Mouse (Mus musculus): ENCODE measurements around the gene 0610010K14Rik.

Gene 0610010K14Rik

GRCm38 (mm10) chr11:70237457-70238167 lies at the start of gene 0610010K14Rik:
0610010K14Rik (minus strand) TSS chr11:70237914.
- DNase-seq (ENCODE audit: low read depth) = peak; percentile 98

- DNase-seq (ENCODE audit: low read depth) = no peak
Observed at GRCm38 (mm10) chr11:70285686-70286085, 48.0 kb upstream of the 0610010K14Rik start.

- DNase-seq (ENCODE audit: low read depth) = peak; percentile 59
Observed at GRCm38 (mm10) chr11:70284757-70285156, 47.0 kb upstream of the 0610010K14Rik start.

GRCm38 (mm10) chr11:70283666-70284065 lies 46.0 kb upstream of the 0610010K14Rik start:
- DNase-seq (ENCODE audit: low read depth) = no peak

- peak; percentile 76 for DNase-seq (ENCODE audit: low read depth)
Observed at GRCm38 (mm10) chr11:70280441-70280840, 42.7 kb upstream of the 0610010K14Rik start.

GRCm38 (mm10) chr11:70278961-70279360 lies 41.2 kb upstream of the 0610010K14Rik start:
- no peak for DNase-seq (ENCODE audit: low read depth)

- DNase-seq (ENCODE audit: low read depth) = no peak
Observed at GRCm38 (mm10) chr11:70271641-70272040, 33.9 kb upstream of the 0610010K14Rik start.

GRCm38 (mm10) chr11:70266405-70266804 lies 28.7 kb upstream of the 0610010K14Rik start:
- no peak for DNase-seq (ENCODE audit: low read depth)

GRCm38 (mm10) chr11:70265819-70266218 lies 28.1 kb upstream of the 0610010K14Rik start:
- DNase-seq (ENCODE audit: low read depth) = no peak

GRCm38 (mm10) chr11:70265252-70265651 lies 27.5 kb upstream of the 0610010K14Rik start:
- DNase-seq (ENCODE audit: low read depth) = no peak

GRCm38 (mm10) chr11:70259035-70259434 lies 21.3 kb upstream of the 0610010K14Rik start:
- no peak for DNase-seq (ENCODE audit: low read depth)

- DNase-seq (ENCODE audit: low read depth) = no peak
Observed at GRCm38 (mm10) chr11:70254931-70255531, 17.3 kb upstream of the 0610010K14Rik start, which contains the start of gene Alox12. Alox12 (minus strand) TSS chr11:70255353.

- DNase-seq (ENCODE audit: low read depth) = no peak
Observed at GRCm38 (mm10) chr11:70254337-70254736, 16.6 kb upstream of the 0610010K14Rik start.

GRCm38 (mm10) chr11:70251853-70252252 lies 14.1 kb upstream of the 0610010K14Rik start:
- no peak for DNase-seq (ENCODE audit: low read depth)

GRCm38 (mm10) chr11:70250150-70250549 lies 12.4 kb upstream of the 0610010K14Rik start:
- peak; percentile 57 for DNase-seq (ENCODE audit: low read depth)

- peak; percentile 77 for DNase-seq (ENCODE audit: low read depth)
Observed at GRCm38 (mm10) chr11:70247136-70247845, 9.6 kb upstream of the 0610010K14Rik start.

- DNase-seq (ENCODE audit: low read depth) = no peak
Observed at GRCm38 (mm10) chr11:70242591-70242990, 4.9 kb upstream of the 0610010K14Rik start.

- peak; percentile 91 for DNase-seq (ENCODE audit: low read depth)
Observed at GRCm38 (mm10) chr11:70239541-70240279, 2.0 kb upstream of the 0610010K14Rik start, which contains the start of the genes Gm21988 and Rnasek. Gm21988 (minus strand) TSS chr11:70239830. Rnasek (minus strand) TSS chr11:70239842.

- peak; percentile 53 for DNase-seq (ENCODE audit: low read depth)
Observed at GRCm38 (mm10) chr11:70238591-70239440, 1.1 kb upstream of the 0610010K14Rik start.

- DNase-seq (ENCODE audit: low read depth) = no peak
Observed at GRCm38 (mm10) chr11:70236717-70237116, 997 bp downstream of the 0610010K14Rik start.
